Mouse (Mus musculus) kidney, embryonic 16.5 days (tissue): ENCODE measurements around the gene Slc5a4a. TPM values are rescaled to one million over a fixed set of nuclear protein-coding genes. Genes with fewer than 3 reads are reported as not detected.
A peak's percentile ranks its signal among the peaks of the same experiment; 100 is the strongest.

ENCODE experiments used
- microRNA counts: library from miRNA; unstranded; fragments of <30 nt; microRNA quantifications from one replicate; lab custom pipeline; 2016
- microRNA-seq: library from miRNA; unstranded; fragments of <30 nt; microRNA quantifications from one replicate; pipeline ENCODE4, GENCODE M21; 2016
- polyA plus RNA-seq: library from polyadenylated mRNA; unstranded; fragments of >200 nt; fragmentation: Nextera tagmentation; extraction: Ambion mirVana; gene quantifications from 2 replicates; pipeline ENCODE4 v1.2.1, GENCODE M21; 2015

Gene Slc5a4a
- polyA plus RNA-seq, 1 experiment from 2014 or later: not detected

MicroRNAs within 50 kb of the gene (microRNA counts, 519-probe panel; counts per million panel counts)
- 104 counts per million, percentile 35 among the panel's probes with 10 or more counts for microRNA mmu-miR-678 (lab: Ali Mortazavi, UCI)

Small RNAs within 50 kb of the gene (microRNA-seq; reads per million reads assigned to microRNA genes)
- gene Mir678: not detected

Other genes with a start within 250 kb of the Slc5a4a start
- 239 and 250 TPM in 2 replicates for gene Smarcb1, start 225.8 kb upstream of the Slc5a4a start, polyA plus RNA-seq
- 198 and 237 TPM in 2 replicates for gene Chchd10, start 214.3 kb upstream of the Slc5a4a start, polyA plus RNA-seq
- 62.1 and 70.5 TPM in 2 replicates for gene Mmp11, start 211.0 kb upstream of the Slc5a4a start, polyA plus RNA-seq
- 0.40 and 0.50 TPM in 2 replicates for gene Gm867, start 206.8 kb upstream of the Slc5a4a start, polyA plus RNA-seq
- 0.72 and 1.9 TPM in 2 replicates for gene Vpreb3, start 204.4 kb upstream of the Slc5a4a start, polyA plus RNA-seq
- not detected in 2 replicates for gene Gm5134, start 192.9 kb upstream of the Slc5a4a start, polyA plus RNA-seq
- 22.9 and 25.1 TPM in 2 replicates for gene Zfp280b, start 114.8 kb upstream of the Slc5a4a start, polyA plus RNA-seq
- 0.12 and 0.15 TPM in 2 replicates for gene Slc5a4b, start 36.5 kb upstream of the Slc5a4a start, polyA plus RNA-seq
- gene Prmt2, start 90.4 kb downstream of the Slc5a4a start, polyA plus RNA-seq: 63.1 and 69.9 TPM in 2 replicates
- gene S100b, start 106.4 kb downstream of the Slc5a4a start, polyA plus RNA-seq: 0.45 and 0.54 TPM in 2 replicates
- 11.7 and 12.2 TPM in 2 replicates for gene Dip2a, start 197.8 kb downstream of the Slc5a4a start, polyA plus RNA-seq